Mouse (Mus musculus): Measurements from ENCODE around the gene Ism1.

GRCm38 (mm10) chr2:139804041-139804440, 126.1 kb downstream of the Ism1 start:
- TF ChIP-seq MAFK (IDR thresholded peaks at IDR 0.05; ENCODE audit: insufficient read depth, low read depth, low read length) (no peak), ZNF384 (IDR thresholded peaks at IDR 0.05; ENCODE audit: low read depth, low read length) (no peak), ZC3H11A (IDR thresholded peaks at IDR 0.05; ENCODE audit: borderline replicate concordance, low read depth, low read length) (no peak), HCFC1 (IDR thresholded peaks at IDR 0.05; ENCODE audit: borderline replicate concordance, insufficient read depth, low read length) (no peak), CHD2 (IDR thresholded peaks at IDR 0.05; ENCODE audit: low read depth, low read length) (no peak)
